Mouse (Mus musculus) adrenal gland, adult 8-10 months (tissue): ENCODE results near the gene Slc35g2. TPM values are rescaled to one million over a fixed set of nuclear protein-coding genes. Genes with fewer than 3 reads are reported as not detected.

ENCODE experiments used
- total RNA-seq, 4 experiments: library from RNA; stranded (reverse); gene quantifications; 2 replicates each; pipeline ENCODE4 v1.2.4; 2022

Gene Slc35g2
- total RNA-seq, 4 experiments from 2014 or later: 9.2 to 15.4 (median 10.6) TPM

Other genes with a start within 250 kb of the Slc35g2 start
- gene Il20rb, start 84.3 kb downstream of the Slc35g2 start, total RNA-seq: 1 to 10 TPM in 3 of 4 experiments, under 1 TPM in 1; 0.87 to 1.4 (median 1.0) TPM
- 10 to 100 TPM; 46.4 to 53.8 (median 49.6) TPM for gene Nck1, start 25.0 kb downstream of the Slc35g2 start, total RNA-seq
- gene Stag1, start 26.7 kb upstream of the Slc35g2 start, total RNA-seq: 10 to 100 TPM; 34.0 to 46.9 (median 36.2) TPM